Mouse (Mus musculus) forebrain, embryonic 13.5 days (tissue): ENCODE measurements at regions not wholly inside any gene's neighbourhood (a gene's known extent, or its start where the extent isn't known, plus 50 kb on each side); places are given as distances from the start of the nearest gene placed in this dataset.
"Not testable (repeated sequence)": the region's sequence is repeated elsewhere in the genome, so short reads cannot be mapped to it uniquely, and the experiment has no call there.

ENCODE experiments used
- ATAC-seq: fragments of 200-750 bp; cut with Nextera tagmentation; 2 replicates; pipeline ENCODE4 v1.8.0; 2017
- H3K27ac ChIP-seq: fragments of 300-500 bp; sonication (generic); 2 replicates; pipeline ENCODE4 v1.5.1; 2015; ENCODE audit warnings: inconsistent platforms, mild to moderate bottlenecking, moderate library complexity
- H3K27me3 ChIP-seq: fragments of 300-500 bp; sonication (generic); 2 replicates; pipeline ENCODE4 v1.6.1; 2015; ENCODE audit warnings: mild to moderate bottlenecking, inconsistent platforms
- H3K36me3 ChIP-seq: fragments of 300-500 bp; sonication (generic); 2 replicates; pipeline ENCODE4 v1.6.1; 2015; ENCODE audit warnings: mild to moderate bottlenecking, inconsistent platforms; ENCODE audit not compliant: poor library complexity, severe bottlenecking
- H3K4me1 ChIP-seq: fragments of 300-500 bp; sonication (generic); 2 replicates; pipeline ENCODE4 v1.6.1; 2015; ENCODE audit warnings: inconsistent platforms
- H3K4me2 ChIP-seq: fragments of 300-500 bp; sonication (generic); 2 replicates; pipeline ENCODE4 v1.6.1; 2015; ENCODE audit warnings: inconsistent platforms, mild to moderate bottlenecking, moderate library complexity
- H3K4me3 ChIP-seq: fragments of 300-500 bp; sonication (generic); 2 replicates; pipeline ENCODE4 v1.5.1; 2015; ENCODE audit warnings: mild to moderate bottlenecking, inconsistent platforms
- H3K9ac ChIP-seq: fragments of 300-500 bp; sonication (generic); 2 replicates; pipeline ENCODE4 v1.6.1; 2015; ENCODE audit warnings: mild to moderate bottlenecking, inconsistent platforms
- H3K9me3 ChIP-seq: fragments of 300-500 bp; sonication (generic); replicated peaks from 2 replicates; pipeline ENCODE4 v1.6.1; 2016; ENCODE audit warnings: inconsistent platforms
- WGBS: fragments of 180-500 bp; shearing (Covaris S2); methylation state at CpG from one replicate; pipeline ENCODE4 v1.1.7; 2015; 5-methylcytosine and 5-hydroxymethylcytosine counted together

DNA sequence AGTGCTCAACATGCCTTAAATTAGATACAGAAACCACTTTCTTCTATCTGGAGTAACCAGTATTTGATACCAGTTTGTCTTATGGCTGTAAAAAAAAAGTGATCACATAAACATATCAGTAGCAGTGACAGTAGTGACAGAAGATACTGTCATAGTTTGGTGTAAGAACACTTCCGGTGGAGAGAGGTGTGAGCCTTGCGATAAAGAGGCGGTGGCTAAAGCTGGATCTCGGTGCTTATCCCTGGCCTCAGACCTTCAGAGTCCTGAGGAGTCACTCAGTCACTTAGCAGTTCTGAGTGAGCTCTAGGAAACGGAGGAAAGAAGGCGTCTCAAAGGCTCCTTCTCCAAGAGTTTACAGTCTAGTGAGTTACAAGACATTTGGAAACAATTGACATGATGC lies 169.4 kb downstream of the Mterf1b start:
- H3K27me3 ChIP-seq, H3K36me3 ChIP-seq, H3K27ac ChIP-seq, H3K4me2 ChIP-seq, H3K4me3 ChIP-seq, H3K9me3 ChIP-seq, H3K4me1 ChIP-seq, H3K9ac ChIP-seq, ATAC-seq: not testable (repeated sequence)
- WGBS: 95% methylated on average over 6 of the region's 6 CpGs

DNA sequence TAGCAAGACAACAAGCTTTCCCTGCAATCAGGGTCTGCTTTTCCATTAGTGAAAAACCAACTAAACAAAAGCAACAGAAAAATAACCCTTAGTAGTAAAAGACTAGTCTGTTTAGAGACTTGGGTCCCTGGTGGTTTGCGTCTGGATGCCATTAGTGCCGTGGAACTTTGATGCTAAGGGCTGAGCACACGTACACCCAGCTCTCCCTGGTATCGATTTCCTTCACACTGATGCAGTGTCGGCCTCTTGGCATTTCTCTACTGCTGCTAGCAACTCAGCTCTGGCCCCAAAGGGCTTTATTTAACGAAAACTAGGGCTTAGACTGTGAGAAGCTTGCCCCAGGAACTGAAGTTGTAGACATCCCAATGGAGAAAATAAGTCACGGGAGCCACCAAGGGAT lies 192.6 kb downstream of the Mterf1b start:
- 75% methylated on average over 7 of the region's 7 CpGs for WGBS
- not testable (repeated sequence) for H3K27ac ChIP-seq, H3K36me3 ChIP-seq, H3K9me3 ChIP-seq, H3K4me2 ChIP-seq, H3K4me3 ChIP-seq, ATAC-seq, H3K4me1 ChIP-seq, H3K9ac ChIP-seq, H3K27me3 ChIP-seq

DNA sequence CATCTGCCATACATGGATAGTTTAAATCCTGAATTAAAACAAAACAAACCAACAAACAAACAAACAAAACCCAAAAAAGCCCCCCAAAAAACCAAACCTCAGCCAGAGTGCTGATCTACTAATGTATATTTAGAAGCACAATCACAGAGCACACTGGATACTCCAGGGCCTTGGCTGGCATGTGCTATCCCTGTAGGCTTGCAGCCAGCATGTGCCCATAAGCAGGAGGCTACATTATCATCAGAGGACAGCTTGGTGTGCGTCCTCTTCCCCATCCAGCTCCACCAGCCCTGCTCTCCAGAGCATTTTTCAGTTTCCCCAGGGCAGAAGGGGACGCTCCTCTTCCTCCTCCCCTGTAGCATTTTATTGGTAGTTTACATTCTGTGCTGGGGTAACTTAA lies 198.9 kb downstream of the Mterf1b start:
- no peaks in the 10 kb centered on the region for H3K4me1 ChIP-seq
- WGBS: 81% methylated on average over 2 of the region's 2 CpGs
- no peaks in the 10 kb centered on the region for H3K27me3 ChIP-seq
- H3K4me3 ChIP-seq: no peak overlapping the region
- H3K9ac ChIP-seq: no peak overlapping the region
- H3K9me3 ChIP-seq: no peaks in the 10 kb centered on the region
- no peaks in the 10 kb centered on the region for H3K36me3 ChIP-seq
- no peak overlapping the region for H3K27ac ChIP-seq
- no peak overlapping the region for H3K4me2 ChIP-seq
- no peak for ATAC-seq

DNA sequence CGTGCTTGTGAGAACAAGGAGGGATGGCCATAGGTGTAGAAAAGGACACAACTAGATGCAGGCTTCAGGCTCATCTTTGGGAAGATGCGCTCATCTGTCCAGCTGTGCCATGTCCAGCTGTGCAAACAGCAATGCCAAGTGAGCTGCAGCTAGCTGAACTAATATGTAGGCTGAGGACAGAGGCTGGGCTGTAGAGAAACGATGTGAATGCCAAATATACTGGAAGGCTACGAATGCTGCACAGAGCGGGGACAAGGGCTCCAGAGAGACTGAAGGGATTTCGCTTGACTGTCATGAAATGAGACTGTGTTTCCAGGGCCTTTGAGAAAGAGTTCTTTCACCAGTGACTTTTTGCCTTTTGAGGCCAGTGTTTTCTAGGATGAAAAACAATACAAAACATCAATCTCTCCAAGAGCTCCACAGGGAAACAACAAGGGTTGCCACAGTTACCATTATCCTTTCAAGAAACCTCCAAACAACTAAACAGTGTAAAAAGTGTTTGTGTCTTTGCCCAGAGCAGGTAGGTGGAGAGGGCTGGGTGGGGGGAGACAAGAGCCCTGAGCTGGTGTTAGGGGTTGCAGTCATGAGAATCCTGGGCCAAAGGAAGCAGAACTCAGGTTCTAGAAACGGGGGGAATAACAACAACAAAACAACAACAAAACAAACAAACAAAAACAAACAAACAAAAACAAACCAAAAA lies 202.3 kb downstream of the Mterf1b start:
- ATAC-seq, H3K4me2 ChIP-seq, H3K4me3 ChIP-seq, H3K4me1 ChIP-seq, H3K36me3 ChIP-seq, H3K9me3 ChIP-seq, H3K9ac ChIP-seq, H3K27me3 ChIP-seq, H3K27ac ChIP-seq: not testable (repeated sequence)
- WGBS: 71% methylated on average over 6 of the region's 7 CpGs

- Histone ChIP-seq H3K4me2 (no peak overlapping the region), H3K4me1 (no peaks in the 10 kb centered on the region), H3K27ac (no peak overlapping the region), H3K9ac (no peak overlapping the region), H3K9me3 (no peaks in the 10 kb centered on the region), H3K4me3 (no peak overlapping the region), H3K27me3 (no peaks in the 10 kb centered on the region), H3K36me3 (no peaks in the 10 kb centered on the region)
- no peak for ATAC-seq
Measured at GRCm38 (mm10) chr5:4398087-4398486, 205.9 kb downstream of the Mterf1b start.

DNA sequence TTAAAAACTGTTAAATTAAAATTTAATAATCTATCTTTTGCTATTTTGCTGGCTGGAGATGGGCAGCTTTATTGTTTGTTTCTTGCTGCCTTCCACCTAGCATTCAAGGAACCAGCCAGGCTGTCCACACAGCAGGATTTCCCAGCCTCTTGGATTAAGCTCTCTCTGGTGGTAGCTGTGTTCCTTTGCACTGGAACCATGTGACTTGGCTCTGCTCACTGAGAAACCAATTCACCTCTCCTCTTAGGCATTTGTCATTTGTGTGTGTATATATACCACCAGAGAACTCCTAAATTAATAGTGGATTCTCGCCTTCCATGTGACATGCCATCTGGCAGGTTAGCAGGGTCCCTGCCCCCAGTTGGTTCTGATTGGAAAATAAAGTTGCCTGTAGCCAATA lies 225.6 kb downstream of the Mterf1b start:
- H3K36me3 ChIP-seq: no peaks in the 10 kb centered on the region
- no peaks in the 10 kb centered on the region for H3K27me3 ChIP-seq
- H3K4me3 ChIP-seq: no peak overlapping the region
- H3K27ac ChIP-seq: no peak overlapping the region
- H3K9ac ChIP-seq: no peak overlapping the region
- WGBS: 71% methylated on average over 1 of the region's 1 CpGs
- ATAC-seq: no peak
- H3K4me1 ChIP-seq: no peaks in the 10 kb centered on the region
- H3K4me2 ChIP-seq: no peak overlapping the region
- H3K9me3 ChIP-seq: no peaks in the 10 kb centered on the region
